Mouse (Mus musculus): Measurements from ENCODE around the gene Colgalt1. TPM values are rescaled to one million over a fixed set of nuclear protein-coding genes. Genes with fewer than 3 reads are reported as not detected.

Colgalt1 gene
- total and polyA plus RNA-seq, 3 experiments = 50.9 to 102 (median 59.0) TPM

DNA sequence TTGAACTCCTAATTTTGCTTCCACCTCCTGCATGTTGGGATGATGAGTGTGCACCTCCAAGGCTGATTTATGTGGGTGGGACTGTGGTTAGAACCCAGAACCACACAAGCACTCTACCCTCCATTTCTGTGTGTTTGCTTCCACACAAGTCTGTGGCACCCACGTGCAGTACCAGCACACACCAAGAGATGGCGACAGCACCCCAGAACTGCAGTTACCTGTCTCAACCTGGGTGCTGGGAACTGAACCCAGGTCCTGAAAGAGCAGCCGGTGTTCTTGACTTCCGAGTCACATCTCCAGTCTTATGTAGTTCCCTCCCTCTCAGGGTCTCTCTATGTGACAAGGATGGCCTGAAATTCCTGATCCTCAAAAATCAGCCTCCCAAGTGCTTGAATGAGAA is 46.8 kb upstream of the Colgalt1 start:
- Histone ChIP-seq H3K4me1 (ENCODE audit: control insufficient read depth in 1 of 2, insufficient read depth in 2 of 2, low read length in 2 of 2) (peaks cover 4 to 7% of the 10 kb centered on the region in 2 experiments; a peak in 3 of 4 replicates), H3K4me3 (ENCODE audit: control insufficient read depth in 1 of 2, insufficient read depth in 1 of 2, low read depth in 2 of 2, low read length in 2 of 2) (no peak overlapping the region), H3K27ac (ENCODE audit: control insufficient read depth, low read depth, low read length) (no peak overlapping the region), H3K27me3 (ENCODE audit: control insufficient read depth in 1 of 2, insufficient read depth in 2 of 2, low read length in 2 of 2) (no peaks in the 10 kb centered on the region), H3K36me3 (ENCODE audit: control insufficient read depth in 1 of 2, insufficient read depth in 2 of 2, low read length in 2 of 2) (peaks cover 0 to 4% of the 10 kb centered on the region in 2 experiments; a peak in 2 of 4 replicates), H3K9me3 (replicated peaks; ENCODE audit: insufficient read depth, low read length) (no peaks in the 10 kb centered on the region), H3K9ac (ENCODE audit: control insufficient read depth, low read depth, low read length, poor library complexity, severe bottlenecking) (no peak overlapping the region), H3K79me2 (ENCODE audit: control insufficient read depth, insufficient read depth, low read length, poor library complexity) (no peaks in the 10 kb centered on the region)
- no peak for TF ChIP-seq GABPA (IDR thresholded peaks at IDR 0.05; ENCODE audit: low read depth, low read length)
- TF ChIP-seq CHD2 (IDR thresholded peaks at IDR 0.05; ENCODE audit: low read length) = no peak
- TF ChIP-seq RAD21 (IDR thresholded peaks at IDR 0.05; ENCODE audit: low read depth, low read length) = peak; percentile 8; the same call in 1 of the 2 replicates
- TF ChIP-seq MAFK (IDR thresholded peaks at IDR 0.05; ENCODE audit: borderline replicate concordance, low read depth, low read length) = no peak
- peak; percentile 19 to 48 (median 27); a peak in 4 of 6 replicates for TF ChIP-seq CTCF (IDR thresholded peaks at IDR 0.05 in 2 of 3, conservative IDR thresholded peaks at IDR 0.05 in 1 of 3; ENCODE audit: control insufficient read depth in 1 of 3, insufficient read depth in 1 of 3, low read depth in 2 of 3, low read length in 3 of 3, poor library complexity in 1 of 3, severe bottlenecking in 1 of 3)
- no peak for DNase-seq (ENCODE audit: low read depth, low spot score)

DNA sequence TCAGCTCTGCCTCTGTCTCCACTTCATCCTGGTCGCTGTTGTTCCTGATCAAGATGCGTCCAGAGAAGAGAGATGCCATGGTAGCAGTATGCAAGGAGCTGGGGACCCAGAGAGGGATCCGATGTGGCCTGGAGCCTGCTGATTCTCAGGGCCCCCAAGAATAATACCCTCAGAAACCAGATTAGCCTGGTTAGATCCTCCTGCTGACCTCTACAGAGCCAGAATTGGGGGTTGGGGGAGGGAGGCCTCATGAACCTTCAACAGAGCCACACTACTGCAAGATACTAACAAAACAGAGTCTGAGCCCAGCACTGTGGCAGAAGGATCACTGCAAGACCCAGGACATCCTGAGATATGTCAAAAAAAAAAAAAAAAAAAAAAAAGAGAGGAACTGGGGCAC is 44.3 kb upstream of the Colgalt1 start, which contains the start of gene Nxnl1:
TSS of gene Nxnl1 (minus strand) at position 101 of the 400 bp plus-strand sequence.
- no peak within 1 kb of the TSS for H3K27ac ChIP-seq (ENCODE audit: control insufficient read depth, low read depth, low read length)
- TF ChIP-seq POLR2AphosphoS2 (IDR thresholded peaks at IDR 0.05; ENCODE audit: low read length) (no peak), ZNF384 (IDR thresholded peaks at IDR 0.05; ENCODE audit: low read depth, low read length) (0 out of 2 replicates have a peak, but pooled peaks have one; percentile 79), RCOR1 (IDR thresholded peaks at IDR 0.05; ENCODE audit: low read depth, low read length) (no peak), ZC3H11A (IDR thresholded peaks at IDR 0.05; ENCODE audit: low read depth, low read length) (no peak), NELFE (IDR thresholded peaks at IDR 0.05; ENCODE audit: low read depth, low read length) (no peak), MAZ (IDR thresholded peaks at IDR 0.05; ENCODE audit: low read depth, low read length) (no peak), MXI1 (IDR thresholded peaks at IDR 0.05; ENCODE audit: low read depth, low read length) (no peak)
- no peaks in the 10 kb centered on the region for H3K36me3 ChIP-seq (ENCODE audit: control insufficient read depth in 1 of 2, insufficient read depth in 2 of 2, low read length in 2 of 2)
- DNase-seq (ENCODE audit: low read depth, low spot score) = no peak
- H3K4me3 ChIP-seq (ENCODE audit: control insufficient read depth in 1 of 2, insufficient read depth in 1 of 2, low read depth in 2 of 2, low read length in 2 of 2) = no peak within 1 kb of the TSS
- H3K4me1 ChIP-seq (ENCODE audit: control insufficient read depth in 1 of 2, insufficient read depth in 2 of 2, low read length in 2 of 2) = no peaks in the 10 kb centered on the region; a peak in 1 of 4 replicates
- no peak within 1 kb of the TSS for H3K9ac ChIP-seq (ENCODE audit: control insufficient read depth, low read depth, low read length, poor library complexity, severe bottlenecking)
- no peaks in the 10 kb centered on the region for H3K27me3 ChIP-seq (ENCODE audit: control insufficient read depth in 1 of 2, insufficient read depth in 2 of 2, low read length in 2 of 2)
- no peaks in the 10 kb centered on the region for H3K79me2 ChIP-seq (ENCODE audit: control insufficient read depth, insufficient read depth, low read length, poor library complexity)
- no peaks in the 10 kb centered on the region for H3K9me3 ChIP-seq (replicated peaks; ENCODE audit: insufficient read depth, low read length)

DNA sequence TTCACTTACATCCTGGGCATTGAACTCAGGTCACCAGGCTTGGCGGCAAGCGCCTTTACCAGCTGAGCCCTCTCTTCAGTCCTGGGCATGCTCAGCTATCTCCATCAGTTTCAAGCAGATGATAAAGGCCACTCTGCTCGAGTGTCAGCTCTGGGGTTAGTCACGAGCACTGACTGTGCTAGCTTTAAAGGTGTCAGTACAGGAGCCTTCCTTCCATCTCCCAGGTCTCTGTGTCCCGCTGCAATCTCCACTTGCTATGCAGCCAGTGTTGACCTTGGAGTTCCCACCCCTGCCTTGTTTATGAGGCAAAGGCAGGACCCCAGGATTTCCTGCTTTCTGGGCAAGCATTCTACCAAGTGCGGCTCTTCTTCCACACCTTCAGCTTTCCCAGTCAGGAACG is 43.2 kb upstream of the Colgalt1 start:
- Histone ChIP-seq H3K9me3 (replicated peaks; ENCODE audit: insufficient read depth, low read length) (no peaks in the 10 kb centered on the region), H3K79me2 (ENCODE audit: control insufficient read depth, insufficient read depth, low read length, poor library complexity) (no peaks in the 10 kb centered on the region), H3K27me3 (ENCODE audit: control insufficient read depth in 1 of 2, insufficient read depth in 2 of 2, low read length in 2 of 2) (no peaks in the 10 kb centered on the region), H3K4me1 (ENCODE audit: control insufficient read depth in 1 of 2, insufficient read depth in 2 of 2, low read length in 2 of 2) (no peaks in the 10 kb centered on the region; a peak in 1 of 4 replicates), H3K4me3 (ENCODE audit: control insufficient read depth in 1 of 2, insufficient read depth in 1 of 2, low read depth in 2 of 2, low read length in 2 of 2) (no peak overlapping the region), H3K27ac (ENCODE audit: control insufficient read depth, low read depth, low read length) (no peak overlapping the region), H3K9ac (ENCODE audit: control insufficient read depth, low read depth, low read length, poor library complexity, severe bottlenecking) (no peak overlapping the region), H3K36me3 (ENCODE audit: control insufficient read depth in 1 of 2, insufficient read depth in 2 of 2, low read length in 2 of 2) (no peaks in the 10 kb centered on the region)
- TF ChIP-seq MYB (IDR thresholded peaks at IDR 0.05; ENCODE audit: low read depth, low read length) (no peak), RCOR1 (IDR thresholded peaks at IDR 0.05; ENCODE audit: low read depth, low read length) (no peak), NRF1 (IDR thresholded peaks at IDR 0.05; ENCODE audit: insufficient read depth, low read depth, low read length, poor library complexity, severe bottlenecking) (peak; percentile 23; the same call in 1 of the 2 replicates), TBP (IDR thresholded peaks at IDR 0.05; ENCODE audit: low read depth, low read length) (no peak)
- no peak for DNase-seq (ENCODE audit: low read depth, low spot score)
